Mouse (Mus musculus) splenic B cell, adult 2 months (primary cell): ENCODE measurements around the gene Knstrn.

Experiments
- DNase-seq: peaks from one replicate; pipeline ENCODE4 v3.0.0-alpha.2; 2011; ENCODE audit warnings: low read depth, low spot score
- H3K27me3 ChIP-seq: 2 replicates; pipeline ENCODE4 v1.6.1; 2012; ENCODE audit warnings: mild to moderate bottlenecking, low read length, moderate library complexity, mixed read lengths; ENCODE audit not compliant: control insufficient read depth, poor library complexity, insufficient read depth, severe bottlenecking
- H3K36me3 ChIP-seq: 2 replicates; pipeline ENCODE4 v1.6.1; 2012; ENCODE audit warnings: mild to moderate bottlenecking, low read length, moderate library complexity, mixed read lengths; ENCODE audit not compliant: control insufficient read depth, poor library complexity, insufficient read depth, severe bottlenecking

The Knstrn gene

DNA sequence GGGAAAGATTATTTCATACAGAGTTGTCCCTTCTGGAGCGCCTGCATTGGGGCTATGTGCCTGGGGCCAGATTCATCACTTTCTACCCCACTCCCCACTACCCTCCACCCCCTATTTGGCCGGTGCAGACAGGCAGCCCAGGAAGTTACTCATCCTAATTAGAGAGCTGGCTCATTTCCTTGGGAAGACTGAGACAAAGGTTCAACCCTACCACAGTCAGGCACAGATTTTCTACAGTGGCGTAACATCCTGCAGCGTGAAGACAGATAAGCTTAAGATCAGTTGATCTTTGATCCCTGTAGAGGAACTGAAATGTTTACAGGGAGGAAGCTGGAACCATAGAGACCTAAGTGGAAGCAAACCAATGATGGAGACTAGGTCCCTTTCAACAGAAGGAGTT lies 31.5 kb upstream of the Knstrn start:
- H3K36me3 ChIP-seq, result no peaks in the 10 kb centered on the region
- DNase-seq, result no peak
- H3K27me3 ChIP-seq, result no peaks in the 10 kb centered on the region

DNA sequence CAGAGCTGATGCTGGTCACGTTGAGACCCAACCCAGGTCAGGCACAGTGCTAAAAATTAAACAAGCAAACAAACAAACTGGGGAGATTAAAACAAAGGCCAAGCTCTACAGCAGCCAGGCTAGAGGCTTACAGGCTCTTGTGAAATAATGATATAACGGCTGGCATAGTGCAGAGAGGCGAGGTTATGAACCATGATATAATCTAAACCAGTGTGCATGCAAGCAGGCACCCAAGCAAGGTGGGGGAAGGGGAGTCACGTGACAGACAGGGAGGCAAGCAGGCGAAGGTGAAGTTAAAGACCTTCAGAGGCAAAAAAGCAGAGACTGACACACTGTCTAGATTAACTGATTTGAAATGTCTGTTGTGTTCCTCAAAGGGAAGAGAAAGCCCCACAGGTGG lies 30.7 kb upstream of the Knstrn start:
- no peaks in the 10 kb centered on the region for H3K36me3 ChIP-seq
- no peaks in the 10 kb centered on the region for H3K27me3 ChIP-seq
- DNase-seq, result no peak

DNA sequence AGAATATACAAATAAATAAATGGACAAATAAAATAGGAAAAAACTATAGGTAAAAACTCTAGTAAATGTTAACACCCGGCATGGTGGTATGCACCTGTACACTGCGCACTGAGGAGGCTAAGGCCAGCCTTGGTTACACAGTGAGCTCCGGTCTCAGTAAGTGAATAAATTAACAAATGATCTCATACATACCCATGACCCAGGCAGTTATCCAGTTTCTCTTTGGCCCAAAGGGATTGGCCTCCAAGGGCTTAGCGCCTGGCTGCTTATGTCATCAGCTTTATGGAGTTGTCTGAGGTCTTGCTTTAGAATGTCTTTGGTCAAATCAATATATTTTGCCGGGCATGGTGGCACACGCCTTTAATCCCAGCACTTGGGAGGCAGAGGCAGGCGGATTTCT lies 30.1 kb upstream of the Knstrn start:
- Histone ChIP-seq H3K36me3 (no peaks in the 10 kb centered on the region), H3K27me3 (no peaks in the 10 kb centered on the region)
- DNase-seq, result no peak

DNA sequence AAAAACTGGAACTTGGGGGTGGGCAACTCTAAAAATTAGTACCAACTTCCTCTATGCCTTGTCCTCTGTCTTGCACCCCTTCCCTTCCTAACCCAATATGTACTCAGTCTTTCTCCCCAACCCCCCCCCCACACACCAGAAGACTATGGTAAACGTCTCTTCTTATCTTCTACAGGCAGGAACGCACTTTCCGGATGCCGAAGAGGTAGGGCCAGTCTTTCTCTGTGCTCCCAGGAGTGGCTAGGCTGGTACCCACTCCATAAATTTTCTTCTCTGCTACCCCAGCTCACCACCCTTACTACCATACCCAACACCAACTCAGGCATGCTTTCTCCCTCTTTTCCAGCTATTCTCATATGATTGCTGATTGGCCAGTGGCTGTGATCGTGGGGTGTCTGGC lies 27.3 kb upstream of the Knstrn start:
- Histone ChIP-seq H3K36me3 (no peaks in the 10 kb centered on the region), H3K27me3 (no peaks in the 10 kb centered on the region)
- DNase-seq, result no peak

DNA sequence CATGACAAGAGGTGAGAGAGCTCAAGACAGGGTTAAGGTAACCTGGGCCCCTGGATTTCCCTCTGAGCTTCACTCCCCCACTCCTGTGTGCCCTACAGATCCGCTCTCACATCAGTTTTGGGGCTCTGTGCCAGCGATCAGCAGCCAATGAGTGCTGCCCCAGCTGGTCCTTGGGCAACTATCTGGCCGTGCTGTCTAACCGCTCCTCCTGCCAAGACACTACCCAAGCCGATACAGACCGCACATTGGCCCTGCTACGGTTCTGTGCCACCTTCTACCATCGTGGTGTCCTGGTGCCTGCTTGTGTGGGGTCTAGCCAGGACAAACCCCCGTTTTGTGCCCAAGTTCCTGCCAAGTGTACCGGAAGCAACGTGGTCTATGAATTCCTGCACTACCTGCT lies 24.3 kb upstream of the Knstrn start:
- Histone ChIP-seq H3K27me3 (no peaks in the 10 kb centered on the region), H3K36me3 (no peaks in the 10 kb centered on the region)
- no peak for DNase-seq

DNA sequence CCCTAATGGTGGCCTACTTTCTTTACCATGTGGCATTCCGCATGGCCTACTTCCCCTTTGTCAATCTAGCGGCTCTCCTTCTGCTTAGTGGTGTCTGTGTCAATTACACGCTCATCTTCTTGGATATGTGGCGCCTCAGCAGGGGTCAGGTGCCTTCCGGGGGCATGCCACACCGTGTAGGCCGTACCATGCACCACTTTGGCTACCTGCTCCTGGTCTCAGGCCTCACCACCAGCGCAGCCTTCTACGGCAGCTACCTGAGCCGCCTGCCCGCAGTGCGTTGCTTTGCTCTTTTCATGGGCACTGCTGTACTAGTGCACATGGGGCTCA lies 23.6 kb upstream of the Knstrn start:
- no peak for DNase-seq
- Histone ChIP-seq H3K27me3 (no peaks in the 10 kb centered on the region), H3K36me3 (no peaks in the 10 kb centered on the region)

DNA sequence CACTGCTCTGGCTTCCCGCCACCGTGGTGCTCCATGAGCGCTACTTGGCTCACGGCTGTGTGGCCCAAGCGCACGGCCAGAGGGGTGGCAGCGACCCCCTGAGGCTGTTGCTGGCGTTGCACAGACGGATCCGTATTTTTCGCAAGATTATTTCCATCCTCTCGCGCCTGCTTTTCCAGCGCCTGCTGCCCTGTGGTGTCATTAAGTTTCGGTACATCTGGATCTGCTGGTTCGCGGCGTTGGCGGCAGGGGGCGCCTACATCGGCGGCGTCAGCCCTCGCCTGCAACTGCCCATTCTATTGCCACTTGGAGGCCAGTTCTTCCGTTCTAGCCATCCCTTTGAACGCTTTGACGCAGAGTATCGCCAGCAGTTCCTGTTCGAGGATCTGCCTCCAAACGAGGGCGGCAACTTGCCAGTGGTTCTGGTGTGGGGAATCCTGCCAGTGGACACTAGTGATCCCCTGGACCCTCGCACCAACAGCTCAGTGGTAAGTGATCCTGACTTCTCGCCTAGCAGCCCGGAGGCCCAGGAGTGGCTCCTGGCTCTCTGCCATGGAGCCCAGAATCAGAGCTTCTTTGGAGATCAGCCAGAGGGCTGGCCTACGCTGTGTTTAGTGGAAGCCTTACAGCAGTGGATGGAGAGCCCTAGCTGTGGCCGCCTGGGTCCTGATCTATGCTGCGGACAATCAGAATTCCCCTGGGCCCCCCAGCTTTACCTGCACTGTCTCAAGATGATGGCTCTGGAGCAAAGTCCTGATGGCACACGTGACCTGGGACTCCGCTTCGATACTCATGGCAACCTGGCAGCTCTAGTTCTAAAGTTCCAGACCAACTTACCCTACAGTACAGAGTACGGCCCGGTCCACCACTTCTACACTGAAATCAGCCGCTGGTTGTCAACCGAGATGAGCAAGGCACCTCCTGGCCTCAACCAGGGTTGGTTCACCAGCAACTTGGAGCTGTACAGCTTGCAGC lies 23.0 kb upstream of the Knstrn start:
- H3K27me3 ChIP-seq, result no peaks in the 10 kb centered on the region
- peak; percentile 57 for DNase-seq

DNA sequence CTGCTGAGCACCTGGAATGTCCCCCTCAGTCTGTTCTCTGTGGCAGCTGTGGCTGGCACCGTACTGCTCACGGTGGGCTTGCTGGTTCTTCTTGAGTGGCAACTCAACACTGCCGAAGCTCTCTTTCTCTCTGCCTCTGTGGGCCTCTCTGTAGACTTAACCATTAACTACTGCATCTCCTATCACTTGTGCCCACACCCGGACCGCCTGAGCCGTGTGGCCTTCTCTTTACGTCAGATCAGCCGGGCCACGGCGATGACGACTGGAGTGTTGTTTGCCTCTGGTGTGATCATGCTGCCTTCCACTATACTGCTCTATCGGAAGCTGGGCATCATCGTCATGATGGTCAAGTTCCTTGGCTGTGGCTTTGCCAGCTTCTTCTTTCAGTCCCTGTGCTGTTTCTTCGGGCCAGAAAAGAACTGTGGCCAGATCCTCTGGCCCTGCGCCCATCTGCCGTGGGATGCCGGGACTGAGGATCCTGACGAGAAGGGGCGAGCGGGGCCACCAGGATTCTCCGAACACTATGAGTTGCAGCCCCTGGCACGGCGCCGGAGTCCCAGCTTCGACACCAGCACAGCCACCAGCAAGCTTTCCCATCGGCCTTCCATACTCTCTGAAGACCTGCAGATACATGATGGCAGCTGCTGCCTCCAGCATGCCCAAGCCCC lies 22.1 kb upstream of the Knstrn start:
- Histone ChIP-seq H3K27me3 (no peaks in the 10 kb centered on the region), H3K36me3 (no peaks in the 10 kb centered on the region)
- no peak for DNase-seq

More for the DNA sequence above, 23.0 kb upstream of the Knstrn start:
- no peaks in the 10 kb centered on the region for H3K36me3 ChIP-seq

DNA sequence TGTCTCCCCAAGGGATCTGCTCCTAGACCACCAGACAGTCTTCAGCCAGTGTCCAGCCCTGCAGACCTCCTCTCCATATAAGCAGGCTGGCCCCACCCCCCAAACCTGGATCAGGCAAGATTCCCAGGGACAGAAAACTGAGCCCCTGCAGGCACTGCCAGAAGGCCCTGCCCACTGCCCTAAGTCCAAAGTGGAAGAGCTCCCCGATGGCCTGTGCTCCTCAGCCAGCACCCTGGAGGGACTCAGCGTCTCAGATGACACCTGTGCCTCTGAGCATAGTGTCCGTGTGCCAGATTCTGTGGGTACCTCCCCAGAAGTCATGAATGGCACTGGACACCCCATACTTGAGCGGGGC lies 21.6 kb upstream of the Knstrn start:
- DNase-seq, result no peak

DNA sequence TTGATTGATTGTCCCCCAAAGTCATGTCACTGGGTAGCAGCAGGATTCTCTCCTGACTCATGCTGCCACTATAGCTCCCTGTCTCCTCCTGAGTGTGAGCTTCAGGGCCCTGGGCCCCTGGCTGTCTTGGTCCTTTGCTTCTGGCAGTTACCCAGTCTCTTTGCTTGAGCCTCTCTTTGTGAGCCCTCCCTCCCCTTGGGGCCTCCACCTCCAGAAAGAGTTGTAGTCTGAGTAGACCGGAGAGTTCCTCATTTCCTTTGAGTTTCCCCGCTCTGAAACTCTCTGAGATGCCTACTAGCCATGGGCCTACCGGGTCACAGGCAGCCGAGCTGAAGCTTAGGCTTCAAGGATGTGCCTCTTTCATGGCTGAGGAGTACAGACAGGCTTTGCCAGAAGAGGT lies 20.2 kb upstream of the Knstrn start:
- DNase-seq, result no peak
- no peaks in the 10 kb centered on the region for H3K27me3 ChIP-seq
- H3K36me3 ChIP-seq, result no peaks in the 10 kb centered on the region

More for the DNA sequence above, 21.6 kb upstream of the Knstrn start:
- Histone ChIP-seq H3K36me3 (no peaks in the 10 kb centered on the region), H3K27me3 (no peaks in the 10 kb centered on the region)

DNA sequence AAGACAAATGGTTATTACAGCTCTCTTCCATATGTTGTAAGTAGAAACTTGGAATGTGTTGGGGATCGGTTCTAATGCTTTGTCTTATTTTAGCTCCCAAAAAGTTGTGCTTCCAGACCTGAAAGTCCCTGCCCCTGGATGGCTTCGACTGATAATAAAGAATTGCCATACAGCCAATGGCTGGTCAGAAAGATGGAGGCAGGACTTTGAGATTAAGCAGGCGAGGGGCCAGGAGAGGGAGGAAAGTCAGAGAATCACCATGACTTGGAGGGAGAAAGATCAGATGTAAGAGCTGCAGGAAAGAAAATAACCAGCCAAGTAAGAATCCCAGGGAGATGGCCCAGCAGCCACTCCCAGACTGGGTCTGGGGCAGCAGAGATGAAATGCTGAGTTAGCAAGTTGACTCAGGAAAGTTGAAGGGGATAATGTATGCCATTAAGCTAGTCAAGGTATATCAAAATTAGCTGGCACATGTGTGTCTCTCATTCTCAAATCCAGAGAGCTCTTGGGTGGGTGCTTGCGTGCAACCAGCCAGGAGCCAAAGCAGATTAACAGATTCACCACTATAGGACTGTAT lies 11.2 kb upstream of the Knstrn start:
- DNase-seq, result no peak
- Histone ChIP-seq H3K27me3 (no peaks in the 10 kb centered on the region), H3K36me3 (no peaks in the 10 kb centered on the region)

DNA sequence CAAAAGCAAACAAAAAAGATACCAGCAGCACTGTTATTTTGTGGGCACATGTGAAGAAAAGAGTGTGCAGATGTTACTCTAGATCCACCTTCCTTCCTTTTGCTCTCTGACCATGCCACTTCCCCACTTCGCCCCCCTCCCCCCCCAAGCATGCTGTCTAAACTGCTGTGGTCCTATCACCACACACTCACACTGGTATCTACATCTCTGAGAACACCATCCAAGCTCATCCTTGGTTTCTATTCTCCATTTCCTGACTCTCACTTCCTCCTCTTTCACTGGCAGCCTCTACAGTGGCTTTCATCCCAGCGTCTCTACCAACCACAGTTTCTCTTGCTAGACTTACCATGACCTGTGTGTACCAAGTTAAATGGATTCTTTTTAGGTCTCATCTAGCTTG lies 9.3 kb upstream of the Knstrn start:
- peak; percentile 69 for DNase-seq
- H3K36me3 ChIP-seq, result no peaks in the 10 kb centered on the region
- no peaks in the 10 kb centered on the region for H3K27me3 ChIP-seq

DNA sequence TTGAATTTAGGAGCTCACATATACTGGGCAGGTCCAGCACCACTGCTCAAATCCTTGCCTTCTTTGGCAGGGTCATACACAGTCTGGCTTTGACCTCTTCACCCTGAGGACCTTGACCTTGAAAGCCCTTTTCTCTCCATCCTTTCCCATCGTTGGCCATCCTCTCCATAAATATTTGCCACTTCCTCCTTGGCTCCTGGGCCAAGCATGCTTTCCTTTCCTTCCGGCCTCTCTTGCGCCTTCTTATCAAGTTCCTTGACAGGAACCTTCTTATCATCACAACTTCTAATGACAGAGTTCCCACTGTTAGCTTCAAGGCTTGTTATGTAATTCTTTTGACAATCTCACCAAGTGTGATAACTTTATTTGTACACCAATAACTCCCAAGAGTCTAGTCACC lies 8.7 kb upstream of the Knstrn start:
- Histone ChIP-seq H3K27me3 (no peaks in the 10 kb centered on the region), H3K36me3 (no peaks in the 10 kb centered on the region)
- DNase-seq, result no peak

DNA sequence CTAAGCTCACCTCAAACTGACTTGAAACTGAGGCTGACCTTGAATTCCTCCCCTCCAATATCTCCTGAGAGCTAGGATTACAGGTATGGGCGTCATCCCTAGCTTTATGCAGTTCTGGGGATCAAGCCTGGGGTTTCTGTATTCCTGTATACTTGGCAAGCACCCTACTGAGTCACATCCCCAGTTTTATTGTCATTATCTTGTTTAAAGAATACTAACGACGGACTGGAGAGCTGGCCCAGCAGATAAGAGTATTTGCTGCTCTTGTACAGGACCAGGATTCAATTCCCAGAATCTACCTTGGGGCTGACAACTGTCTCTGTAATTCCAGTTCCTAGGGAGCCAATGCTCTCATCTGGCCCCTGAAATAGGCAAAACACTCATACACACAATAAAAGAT lies 8.0 kb upstream of the Knstrn start:
- H3K27me3 ChIP-seq, result no peaks in the 10 kb centered on the region
- H3K36me3 ChIP-seq, result no peaks in the 10 kb centered on the region
- DNase-seq, result no peak

DNA sequence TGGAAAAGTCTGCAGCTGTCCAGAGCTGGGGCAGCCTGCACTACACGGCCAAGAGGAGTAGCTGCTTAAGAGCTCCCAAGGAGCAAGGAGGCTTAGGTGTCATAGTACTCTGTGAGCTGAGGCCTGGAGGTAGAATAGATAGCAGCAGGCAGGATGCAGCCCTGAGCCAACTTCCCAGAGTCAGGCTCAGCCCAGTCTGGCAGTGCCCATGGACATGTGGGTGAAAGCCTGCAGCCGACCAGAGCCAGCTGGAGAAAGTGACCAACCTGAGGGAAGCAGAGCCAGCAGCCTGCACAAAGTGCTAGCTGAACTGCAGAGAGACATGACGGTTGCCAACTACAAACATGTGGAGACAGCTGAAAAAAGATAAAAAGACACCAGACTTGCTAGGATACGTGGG lies 6.9 kb upstream of the Knstrn start:
- no peaks in the 10 kb centered on the region for H3K27me3 ChIP-seq
- no peak for DNase-seq

More for the DNA sequence above, 6.9 kb upstream of the Knstrn start:
- no peaks in the 10 kb centered on the region for H3K36me3 ChIP-seq
